Mouse (Mus musculus): ENCODE data around the gene Cdk20. TPM values are rescaled to one million over a fixed set of nuclear protein-coding genes. Genes with fewer than 3 reads are reported as not detected.

The Cdk20 gene
- polyA plus RNA-seq, 1 experiment from 2014 or later: 27.3 TPM

DNA sequence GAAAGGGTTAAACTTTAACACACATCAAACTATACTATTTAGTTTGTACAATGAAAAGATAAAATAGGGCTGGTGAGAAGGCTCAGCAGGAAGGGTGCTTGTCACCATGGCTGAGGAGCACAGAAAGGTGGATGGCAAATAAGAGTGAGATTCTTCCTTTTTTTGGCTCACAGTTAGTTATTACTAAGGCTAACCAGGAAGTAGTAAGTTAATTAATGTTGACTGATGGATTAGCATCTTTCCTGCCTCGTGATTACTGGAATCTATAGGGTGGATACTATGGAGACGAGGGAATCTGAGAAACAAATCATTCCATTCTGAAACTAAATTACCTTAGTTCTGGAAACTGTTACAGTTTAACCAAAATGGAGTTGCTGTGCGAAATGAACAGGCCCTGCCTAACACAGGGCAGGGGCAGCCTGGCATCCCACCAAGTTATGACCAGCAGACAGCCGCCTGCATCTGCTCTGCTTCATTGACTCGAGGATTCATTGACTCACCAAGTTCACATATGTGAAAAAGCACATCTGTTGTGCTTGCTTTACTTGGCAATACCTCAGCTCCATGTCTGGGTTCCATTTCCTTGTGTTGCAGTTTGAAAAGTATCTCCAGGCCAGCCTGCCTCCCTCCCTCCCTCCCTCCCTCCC lies 15.0 kb upstream of the Cdk20 start:
- Histone ChIP-seq H3K4me1 (ENCODE audit: control insufficient read depth, insufficient read depth, low read depth, low read length) (no peaks in the 10 kb centered on the region), H3K36me3 (ENCODE audit: control insufficient read depth, insufficient read depth, low read length) (no peaks in the 10 kb centered on the region), H3K9ac (ENCODE audit: low read depth, low read length) (no peak overlapping the region), H3K4me2 (ENCODE audit: low read length) (no peak overlapping the region), H3K4me3 (ENCODE audit: low read length) (no peak overlapping the region), H3K9me3 (ENCODE audit: control insufficient read depth, low read length) (no peaks in the 10 kb centered on the region), H3K27me3 (replicated peaks; ENCODE audit: control insufficient read depth, insufficient read depth, low read length) (no peaks in the 10 kb centered on the region), H3K27ac (ENCODE audit: low read depth, low read length) (no peak overlapping the region)
- no peak for ATAC-seq
- 57% methylated on average over 5 of the region's 5 CpGs for WGBS

- 86% methylated on average over 1 of the region's 1 CpGs for WGBS
Measured at GRCm38 (mm10) chr13:64420847-64421246, 11.3 kb upstream of the Cdk20 start.

GRCm38 (mm10) chr13:64421386-64421785 lies 10.7 kb upstream of the Cdk20 start:
- no peaks in the 10 kb centered on the region for H3K27me3 ChIP-seq (replicated peaks; ENCODE audit: control insufficient read depth, insufficient read depth, low read length)
- H3K9ac ChIP-seq (ENCODE audit: low read depth, low read length): no peak overlapping the region
- 76% methylated on average over 3 of the region's 3 CpGs for whole genome bisulfite sequencing
- no peak overlapping the region for H3K4me3 ChIP-seq (ENCODE audit: low read length)
- no peak for ATAC-seq
- H3K4me2 ChIP-seq (ENCODE audit: low read length): no peak overlapping the region
- H3K4me1 ChIP-seq (ENCODE audit: control insufficient read depth, insufficient read depth, low read depth, low read length): no peaks in the 10 kb centered on the region
- no peaks in the 10 kb centered on the region for H3K36me3 ChIP-seq (ENCODE audit: control insufficient read depth, insufficient read depth, low read length)
- H3K9me3 ChIP-seq (ENCODE audit: control insufficient read depth, low read length): no peaks in the 10 kb centered on the region
- no peak overlapping the region for H3K27ac ChIP-seq (ENCODE audit: low read depth, low read length)

More at GRCm38 (mm10) chr13:64420847-64421246, 11.3 kb upstream of the Cdk20 start:
- Histone ChIP-seq H3K9me3 (ENCODE audit: control insufficient read depth, low read length) (no peaks in the 10 kb centered on the region), H3K36me3 (ENCODE audit: control insufficient read depth, insufficient read depth, low read length) (no peaks in the 10 kb centered on the region), H3K4me3 (ENCODE audit: low read length) (no peak overlapping the region), H3K9ac (ENCODE audit: low read depth, low read length) (no peak overlapping the region), H3K4me2 (ENCODE audit: low read length) (no peak overlapping the region), H3K27me3 (replicated peaks; ENCODE audit: control insufficient read depth, insufficient read depth, low read length) (no peaks in the 10 kb centered on the region), H3K4me1 (ENCODE audit: control insufficient read depth, insufficient read depth, low read depth, low read length) (no peaks in the 10 kb centered on the region), H3K27ac (ENCODE audit: low read depth, low read length) (no peak overlapping the region)
- ATAC-seq: no peak

DNA sequence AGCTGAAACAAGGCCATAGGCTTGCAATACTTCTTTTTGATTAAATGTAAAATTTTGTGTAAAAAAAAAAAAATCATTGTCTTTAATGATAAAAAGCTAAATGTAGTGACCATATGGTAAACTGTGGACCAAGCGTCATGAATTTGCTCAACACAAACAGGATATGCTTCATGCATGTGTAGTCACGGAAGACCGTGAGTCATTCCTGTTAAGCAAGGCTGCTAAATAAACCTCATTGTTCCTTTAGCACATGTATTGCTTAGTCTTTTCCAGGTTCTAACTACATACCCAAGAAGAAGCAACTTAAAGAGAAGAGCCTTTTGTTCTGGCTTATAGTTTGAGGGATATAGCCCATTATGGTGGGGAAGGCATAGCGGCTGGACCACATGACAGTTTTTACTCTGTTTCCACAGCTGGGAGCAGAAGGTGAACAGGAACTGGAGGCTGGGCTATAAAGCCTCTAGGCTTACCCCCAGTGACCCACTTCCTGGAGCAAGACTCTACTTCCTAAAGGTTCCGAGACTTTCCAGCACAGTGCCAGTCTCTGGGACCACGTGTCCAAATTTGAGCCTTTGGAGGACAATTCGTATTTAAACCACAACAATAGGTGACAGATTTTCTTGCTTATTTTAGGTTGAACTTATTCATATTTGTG lies 10.0 kb upstream of the Cdk20 start:
- 91% methylated on average over 7 of the region's 7 CpGs for WGBS
- Histone ChIP-seq H3K27ac (ENCODE audit: low read depth, low read length) (no peak overlapping the region), H3K4me2 (ENCODE audit: low read length) (no peak overlapping the region), H3K4me1 (ENCODE audit: control insufficient read depth, insufficient read depth, low read depth, low read length) (no peaks in the 10 kb centered on the region), H3K9me3 (ENCODE audit: control insufficient read depth, low read length) (no peaks in the 10 kb centered on the region), H3K9ac (ENCODE audit: low read depth, low read length) (no peak overlapping the region), H3K4me3 (ENCODE audit: low read length) (no peak overlapping the region), H3K27me3 (replicated peaks; ENCODE audit: control insufficient read depth, insufficient read depth, low read length) (no peaks in the 10 kb centered on the region), H3K36me3 (ENCODE audit: control insufficient read depth, insufficient read depth, low read length) (no peaks in the 10 kb centered on the region)
- no peak for ATAC-seq

DNA sequence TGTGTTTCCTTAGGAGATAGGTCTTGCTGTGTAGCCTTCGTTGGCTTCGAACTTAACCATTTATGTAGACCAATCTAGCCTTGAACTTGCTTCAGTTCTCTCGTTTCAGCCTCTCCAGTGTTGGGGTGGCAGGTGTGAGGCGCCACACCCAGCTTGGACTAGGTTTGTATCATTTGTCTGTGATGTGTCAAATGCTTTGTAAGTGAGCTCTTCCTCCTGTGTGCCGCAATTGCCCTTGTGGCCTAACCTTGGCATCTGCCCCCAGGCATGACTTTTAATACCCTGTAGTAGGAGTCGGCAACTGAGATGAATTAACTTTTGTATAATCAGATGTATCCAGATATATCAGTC lies 9.5 kb upstream of the Cdk20 start:
- no peaks in the 10 kb centered on the region for H3K9me3 ChIP-seq (ENCODE audit: control insufficient read depth, low read length)
- no peaks in the 10 kb centered on the region for H3K27me3 ChIP-seq (replicated peaks; ENCODE audit: control insufficient read depth, insufficient read depth, low read length)
- WGBS: 93% methylated on average over 6 of the region's 6 CpGs
- no peak overlapping the region for H3K4me2 ChIP-seq (ENCODE audit: low read length)
- H3K9ac ChIP-seq (ENCODE audit: low read depth, low read length): no peak overlapping the region
- H3K27ac ChIP-seq (ENCODE audit: low read depth, low read length): no peak overlapping the region
- H3K36me3 ChIP-seq (ENCODE audit: control insufficient read depth, insufficient read depth, low read length): no peaks in the 10 kb centered on the region
- H3K4me1 ChIP-seq (ENCODE audit: control insufficient read depth, insufficient read depth, low read depth, low read length): no peaks in the 10 kb centered on the region
- H3K4me3 ChIP-seq (ENCODE audit: low read length): no peak overlapping the region
- ATAC-seq: no peak

DNA sequence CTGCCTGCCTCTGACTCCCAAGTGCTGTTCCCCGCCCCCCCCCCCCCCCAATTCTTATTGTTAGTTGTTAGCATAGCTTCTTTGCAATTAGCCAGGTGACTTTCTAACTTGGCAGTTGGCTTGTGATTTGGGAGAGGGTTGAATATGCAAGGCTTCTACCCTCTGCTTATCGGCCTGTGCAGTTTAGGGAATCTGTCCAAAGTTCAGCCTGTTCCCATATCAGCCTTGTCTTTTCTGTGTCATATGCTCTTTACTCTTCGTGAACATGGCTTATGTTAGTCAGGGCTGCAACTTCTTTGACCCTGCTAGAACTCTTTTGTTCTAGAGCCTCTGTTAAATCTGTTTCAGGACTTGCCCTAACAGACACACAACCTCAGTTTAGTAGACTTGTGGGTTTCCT lies 7.8 kb upstream of the Cdk20 start:
- 61% methylated on average over 3 of the region's 3 CpGs for WGBS
- ATAC-seq: no peak
- Histone ChIP-seq H3K4me3 (ENCODE audit: low read length) (no peak overlapping the region), H3K36me3 (ENCODE audit: control insufficient read depth, insufficient read depth, low read length) (no peaks in the 10 kb centered on the region), H3K27ac (ENCODE audit: low read depth, low read length) (no peak overlapping the region), H3K4me2 (ENCODE audit: low read length) (no peak overlapping the region), H3K9ac (ENCODE audit: low read depth, low read length) (no peak overlapping the region), H3K9me3 (ENCODE audit: control insufficient read depth, low read length) (no peaks in the 10 kb centered on the region), H3K27me3 (replicated peaks; ENCODE audit: control insufficient read depth, insufficient read depth, low read length) (no peaks in the 10 kb centered on the region), H3K4me1 (ENCODE audit: control insufficient read depth, insufficient read depth, low read depth, low read length) (no peaks in the 10 kb centered on the region)

GRCm38 (mm10) chr13:64425280-64425679 lies 6.8 kb upstream of the Cdk20 start:
- H3K27me3 ChIP-seq (replicated peaks; ENCODE audit: control insufficient read depth, insufficient read depth, low read length): no peaks in the 10 kb centered on the region
- H3K4me1 ChIP-seq (ENCODE audit: control insufficient read depth, insufficient read depth, low read depth, low read length): no peaks in the 10 kb centered on the region
- H3K27ac ChIP-seq (ENCODE audit: low read depth, low read length): no peak overlapping the region
- H3K36me3 ChIP-seq (ENCODE audit: control insufficient read depth, insufficient read depth, low read length): no peaks in the 10 kb centered on the region
- 61% methylated on average over 1 of the region's 1 CpGs for WGBS
- no peaks in the 10 kb centered on the region for H3K9me3 ChIP-seq (ENCODE audit: control insufficient read depth, low read length)
- H3K4me3 ChIP-seq (ENCODE audit: low read length): no peak overlapping the region
- no peak overlapping the region for H3K9ac ChIP-seq (ENCODE audit: low read depth, low read length)
- H3K4me2 ChIP-seq (ENCODE audit: low read length): no peak overlapping the region
- no peak for ATAC-seq

DNA sequence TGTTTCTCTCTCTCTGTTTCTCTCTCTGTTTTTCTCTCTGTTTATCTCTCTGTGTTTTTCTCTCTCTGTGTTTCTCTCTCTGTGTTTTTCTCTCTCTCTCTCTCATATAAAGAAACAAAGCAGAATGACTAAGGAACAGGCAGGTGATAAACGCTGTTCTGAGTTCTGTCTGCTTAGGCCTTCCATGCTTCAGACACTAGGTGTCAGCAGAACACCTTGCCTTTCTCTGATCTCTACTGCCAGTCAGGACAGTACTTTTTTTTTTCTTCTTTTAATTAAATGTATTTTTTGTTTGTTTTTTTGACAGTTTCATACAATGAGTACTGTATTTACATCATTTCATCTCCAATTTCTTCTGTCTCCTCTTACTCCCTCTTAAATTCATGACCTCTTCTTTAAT lies 2.8 kb upstream of the Cdk20 start:
- no peak overlapping the region for H3K4me3 ChIP-seq (ENCODE audit: low read length)
- H3K9me3 ChIP-seq (ENCODE audit: control insufficient read depth, low read length): no peaks in the 10 kb centered on the region
- peaks cover 8% of the 10 kb centered on the region for H3K4me1 ChIP-seq (ENCODE audit: control insufficient read depth, insufficient read depth, low read depth, low read length)
- ATAC-seq: no peak
- H3K36me3 ChIP-seq (ENCODE audit: control insufficient read depth, insufficient read depth, low read length): no peaks in the 10 kb centered on the region
- no peaks in the 10 kb centered on the region for H3K27me3 ChIP-seq (replicated peaks; ENCODE audit: control insufficient read depth, insufficient read depth, low read length)
- H3K4me2 ChIP-seq (ENCODE audit: low read length): no peak overlapping the region
- no peak overlapping the region for H3K27ac ChIP-seq (ENCODE audit: low read depth, low read length)
- WGBS: 8% methylated on average over 1 of the region's 1 CpGs
- H3K9ac ChIP-seq (ENCODE audit: low read depth, low read length): no peak overlapping the region

- peaks cover 5% of the 10 kb centered on the region; the same call in 1 of the 2 replicates for H3K4me1 ChIP-seq (ENCODE audit: control insufficient read depth, insufficient read depth, low read depth, low read length)
- H3K4me2 ChIP-seq (ENCODE audit: low read length): no peak overlapping the region
- no peak overlapping the region for H3K9ac ChIP-seq (ENCODE audit: low read depth, low read length)
- 71% methylated on average over 7 of the region's 7 CpGs for WGBS
- H3K27me3 ChIP-seq (replicated peaks; ENCODE audit: control insufficient read depth, insufficient read depth, low read length): no peaks in the 10 kb centered on the region
- no peak overlapping the region for H3K27ac ChIP-seq (ENCODE audit: low read depth, low read length)
- ATAC-seq: no peak
- H3K4me3 ChIP-seq (ENCODE audit: low read length): no peak overlapping the region
- H3K36me3 ChIP-seq (ENCODE audit: control insufficient read depth, insufficient read depth, low read length): 0 out of 2 replicates have a peak, but pooled peaks cover 4% of the 10 kb centered on the region
- H3K9me3 ChIP-seq (ENCODE audit: control insufficient read depth, low read length): no peaks in the 10 kb centered on the region
Measured at GRCm38 (mm10) chr13:64437801-64438200, 5.7 kb downstream of the Cdk20 start.
